Mouse (Mus musculus) erythroblast, adult 5-6 weeks (primary cell): ENCODE measurements around the gene Fgl2. TPM values are rescaled to one million over a fixed set of nuclear protein-coding genes. Genes with fewer than 3 reads are reported as not detected.
"Not testable (repeated sequence)": the region's sequence is repeated elsewhere in the genome, so short reads cannot be mapped to it uniquely, and the experiment has no call there.

Experiments used
- ATAC-seq: replicated peaks from 2 replicates; pipeline ENCODE4 v1.8.0; 2016; ENCODE audit warnings: moderate number of reproducible peaks, mild to moderate bottlenecking, moderate TSS enrichment, inconsistent platforms; ENCODE audit not compliant: poor library complexity, low FRiP score, severe bottlenecking
- total RNA-seq, 2 experiments: library from RNA; stranded (forward) in 1 of 2; stranded (reverse) in 1 of 2; fragments of 150-400 nt in 1 of 2; fragments of 200-764, 138-1000 nt in 1 of 2; gene quantifications; 2 replicates each; pipeline versions ENCODE4 v1.2.3 to v1.2.4; 2015 to 2017; ENCODE audit warnings: low replicate concordance in 2 of 2

Fgl2 gene
- total RNA-seq (2015; ENCODE audit: low replicate concordance): 12.1 and 14.8 TPM in 2 replicates
- 10.0 and 10.7 TPM in 2 replicates for total RNA-seq (2017; ENCODE audit: low replicate concordance)

DNA sequence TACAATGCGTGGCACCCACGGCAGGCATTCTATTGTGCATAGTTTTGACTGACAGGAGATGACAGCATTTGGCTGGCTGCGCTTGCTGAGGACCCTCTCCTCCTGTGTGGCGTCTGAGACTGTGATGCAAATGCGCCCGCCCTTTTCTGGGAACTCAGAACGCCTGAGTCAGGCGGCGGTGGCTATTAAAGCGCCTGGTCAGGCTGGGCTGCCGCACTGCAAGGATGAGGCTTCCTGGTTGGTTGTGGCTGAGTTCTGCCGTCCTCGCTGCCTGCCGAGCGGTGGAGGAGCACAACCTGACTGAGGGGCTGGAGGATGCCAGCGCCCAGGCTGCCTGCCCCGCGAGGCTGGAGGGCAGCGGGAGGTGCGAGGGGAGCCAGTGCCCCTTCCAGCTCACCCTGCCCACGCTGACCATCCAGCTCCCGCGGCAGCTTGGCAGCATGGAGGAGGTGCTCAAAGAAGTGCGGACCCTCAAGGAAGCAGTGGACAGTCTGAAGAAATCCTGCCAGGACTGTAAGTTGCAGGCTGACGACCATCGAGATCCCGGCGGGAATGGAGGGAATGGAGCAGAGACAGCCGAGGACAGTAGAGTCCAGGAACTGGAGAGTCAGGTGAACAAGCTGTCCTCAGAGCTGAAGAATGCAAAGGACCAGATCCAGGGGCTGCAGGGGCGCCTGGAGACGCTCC is at the start of gene Fgl2:
Fgl2 (plus strand) TSS at position 150 of the 687 bp plus-strand sequence.
- ATAC-seq: no peak

- ATAC-seq: no peak
Observed at GRCm38 (mm10) chr5:21326494-21326893, 45.9 kb upstream of the Fgl2 start.

- ATAC-seq: no peak
Observed at GRCm38 (mm10) chr5:21328560-21328959, 43.9 kb upstream of the Fgl2 start.

DNA sequence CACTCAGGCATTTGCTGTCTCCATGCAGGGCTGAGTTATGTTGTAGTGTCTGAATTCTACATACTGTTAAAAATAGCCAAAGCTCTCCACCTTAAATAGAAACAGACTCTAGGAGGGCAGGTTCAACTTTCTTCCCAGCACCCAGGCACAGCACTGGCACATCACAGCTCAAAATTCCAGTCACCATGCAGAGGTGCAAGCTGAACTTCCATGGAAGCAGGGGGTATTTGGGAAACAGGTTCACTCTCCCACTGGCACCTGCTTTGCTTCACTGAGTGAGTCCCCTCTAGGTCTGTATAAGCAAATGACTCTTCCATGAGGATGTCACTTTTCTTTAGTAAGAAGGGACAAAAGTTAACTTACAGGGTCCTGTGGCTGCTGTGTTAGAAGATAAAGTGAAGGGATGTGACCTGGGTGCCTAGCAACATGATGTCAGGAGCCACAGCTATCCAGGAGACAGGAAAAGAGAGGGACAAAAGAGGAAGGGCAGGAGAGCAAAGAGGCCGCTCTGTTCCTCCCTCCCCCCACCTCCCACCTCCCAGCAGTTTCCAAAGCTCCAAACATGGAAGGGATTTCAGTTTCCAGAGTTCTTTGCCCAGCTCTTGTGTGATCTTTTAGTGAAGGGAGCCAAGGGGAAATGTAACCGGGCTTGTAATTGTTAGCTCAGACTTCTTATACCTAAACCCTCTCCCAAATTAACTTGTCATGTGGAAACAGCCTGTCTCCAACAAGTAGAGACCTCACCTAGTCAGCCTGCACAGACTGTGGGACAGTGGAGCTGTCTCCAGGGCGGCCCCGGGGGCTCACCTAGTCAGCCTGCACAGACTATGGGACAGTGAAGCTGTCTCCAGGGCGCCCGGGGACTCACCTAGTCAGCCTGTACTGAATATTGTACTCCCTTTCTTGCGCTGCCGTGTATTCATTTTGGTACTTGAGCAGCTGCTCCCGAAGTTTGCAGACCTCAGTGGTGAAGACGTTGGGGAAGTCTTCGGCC is 42.5 kb upstream of the Fgl2 start:
- no peak for ATAC-seq

DNA sequence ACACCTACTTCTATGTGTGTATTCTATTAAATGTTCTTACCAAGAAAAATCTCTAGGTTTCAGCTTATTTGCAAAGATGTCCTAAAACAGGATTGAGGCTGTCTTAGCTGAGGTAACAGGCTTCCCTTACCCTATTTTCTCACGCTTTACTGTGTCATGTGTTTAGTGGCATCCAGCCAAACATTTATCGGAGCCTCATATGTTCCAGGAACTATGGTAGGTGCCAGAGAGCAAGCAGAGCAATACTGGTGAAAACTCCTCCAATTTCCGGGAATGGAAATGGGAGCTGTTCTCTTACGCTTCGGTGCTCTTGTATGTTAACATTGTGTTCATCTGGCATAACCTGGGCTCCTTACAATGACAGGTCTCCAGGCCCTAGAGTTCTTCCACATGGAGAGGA is 40.8 kb upstream of the Fgl2 start:
- ATAC-seq: no peak

DNA sequence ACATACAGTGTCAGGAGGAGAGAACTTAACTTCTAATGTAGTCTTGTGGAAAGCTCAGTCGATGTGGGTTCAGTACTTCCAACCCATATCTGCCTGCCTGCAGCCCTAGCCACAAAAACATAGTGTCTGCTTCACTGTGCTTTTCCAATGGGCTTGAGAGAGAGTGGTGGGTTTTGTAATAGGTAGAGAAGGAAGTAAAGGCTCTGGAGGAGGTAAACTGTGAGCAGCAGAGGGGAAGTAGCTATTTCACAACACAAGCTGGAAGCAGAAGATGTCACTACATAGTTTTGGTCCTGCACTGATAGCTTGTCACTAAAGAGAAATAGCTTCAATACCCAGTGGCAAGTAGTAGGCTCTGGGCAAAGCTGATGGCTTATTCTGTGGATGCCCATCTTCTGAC is 40.3 kb upstream of the Fgl2 start:
- no peak for ATAC-seq

- not testable (repeated sequence) for ATAC-seq
Observed at GRCm38 (mm10) chr5:21342265-21342664, 30.2 kb upstream of the Fgl2 start.

DNA sequence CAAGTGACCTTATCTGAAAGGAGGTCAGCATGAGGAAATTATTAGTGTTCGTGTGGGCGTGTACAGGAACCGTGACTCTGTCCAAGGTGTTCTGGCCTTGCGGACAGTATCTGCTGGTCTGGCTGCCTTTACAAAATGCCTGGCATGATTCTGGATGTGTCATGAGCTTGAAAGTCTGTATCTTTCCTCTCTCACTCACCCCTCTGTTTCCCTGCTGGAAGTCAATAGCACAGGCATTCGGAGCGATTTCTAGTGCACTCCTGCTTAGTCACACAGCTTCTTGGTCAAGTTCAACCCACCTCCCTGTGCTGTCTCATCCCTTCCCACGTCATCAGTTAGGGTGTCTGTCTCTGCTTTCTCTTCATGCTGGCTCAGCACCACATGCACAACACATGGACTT is 24.1 kb upstream of the Fgl2 start:
- ATAC-seq: no peak

- ATAC-seq: no peak
Observed at GRCm38 (mm10) chr5:21351678-21352077, 20.8 kb upstream of the Fgl2 start.

GRCm38 (mm10) chr5:21358648-21359047 is 13.8 kb upstream of the Fgl2 start:
- ATAC-seq: no peak

GRCm38 (mm10) chr5:21363343-21363742 is 9.1 kb upstream of the Fgl2 start:
- ATAC-seq: no peak

DNA sequence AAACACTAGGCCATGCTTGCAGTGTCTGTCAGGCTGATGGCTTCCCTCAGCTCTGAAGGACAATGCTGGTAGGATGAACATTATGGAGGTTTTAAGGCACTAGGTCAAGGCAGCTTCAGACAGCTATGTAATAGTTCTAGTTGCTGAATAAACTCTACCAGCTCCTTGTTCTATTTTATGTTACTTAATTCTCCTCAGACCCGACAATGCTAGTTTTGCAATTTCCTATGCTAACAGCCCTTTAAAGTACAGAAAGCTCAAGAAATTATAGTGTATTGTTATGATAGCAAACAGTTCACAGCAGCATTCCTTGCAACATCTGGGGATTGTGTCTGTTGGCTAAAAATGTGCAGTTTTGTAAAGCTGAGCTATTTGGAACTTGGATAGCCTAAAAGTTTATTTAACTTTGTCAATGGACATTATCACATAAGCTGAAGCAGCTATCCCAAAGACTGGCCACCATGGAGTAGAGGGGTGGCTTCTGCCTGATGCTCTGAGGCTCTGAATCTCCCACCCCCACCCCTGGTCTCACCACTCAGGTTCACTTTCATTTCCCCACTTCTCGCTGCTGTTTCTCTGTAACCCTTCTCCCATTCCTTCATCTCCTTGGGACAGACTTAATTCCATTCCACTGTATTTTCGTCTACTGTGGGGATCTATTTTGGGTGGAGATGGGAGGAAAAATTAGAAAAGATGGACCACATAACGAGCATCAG is 5.9 kb upstream of the Fgl2 start:
- no peak for ATAC-seq

- ATAC-seq: no peak
Observed at GRCm38 (mm10) chr5:21367514-21367913, 4.9 kb upstream of the Fgl2 start.

DNA sequence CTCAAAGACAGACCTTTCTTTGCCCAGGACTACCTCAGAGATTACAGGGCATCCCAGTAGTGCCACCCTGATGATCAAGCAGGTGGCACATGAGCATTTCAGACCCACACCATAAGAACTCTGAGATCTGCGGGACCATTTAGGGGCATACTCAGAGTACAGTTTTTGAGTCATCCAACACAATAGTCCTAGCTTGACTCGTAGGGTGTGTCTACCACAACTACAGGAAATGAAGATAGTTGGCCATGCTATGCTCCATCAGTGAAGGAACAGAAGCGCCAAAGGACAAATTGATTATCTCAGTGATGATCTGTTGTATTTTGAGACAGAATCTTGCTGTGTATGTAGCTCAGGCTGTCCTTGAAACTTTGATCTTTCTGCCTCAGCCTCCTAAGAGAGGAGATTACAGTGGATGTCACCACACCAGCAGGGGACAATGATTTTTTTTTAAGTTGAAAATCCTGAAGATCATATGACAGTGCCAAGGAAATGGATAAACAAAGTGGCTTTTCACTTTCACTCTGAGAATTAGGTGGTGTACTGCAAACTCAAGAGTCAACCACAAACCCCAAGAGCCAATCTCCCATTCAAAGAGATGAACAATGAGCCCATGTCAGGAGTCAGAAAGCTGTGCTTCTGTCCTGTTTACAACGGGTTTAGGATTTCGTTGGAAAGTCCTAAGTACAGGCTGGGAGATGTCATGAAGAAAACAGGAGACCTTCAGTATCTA is 2.1 kb upstream of the Fgl2 start:
- no peak for ATAC-seq

- no peak for ATAC-seq
Observed at GRCm38 (mm10) chr5:21371920-21372319, 522 bp upstream of the Fgl2 start.

DNA sequence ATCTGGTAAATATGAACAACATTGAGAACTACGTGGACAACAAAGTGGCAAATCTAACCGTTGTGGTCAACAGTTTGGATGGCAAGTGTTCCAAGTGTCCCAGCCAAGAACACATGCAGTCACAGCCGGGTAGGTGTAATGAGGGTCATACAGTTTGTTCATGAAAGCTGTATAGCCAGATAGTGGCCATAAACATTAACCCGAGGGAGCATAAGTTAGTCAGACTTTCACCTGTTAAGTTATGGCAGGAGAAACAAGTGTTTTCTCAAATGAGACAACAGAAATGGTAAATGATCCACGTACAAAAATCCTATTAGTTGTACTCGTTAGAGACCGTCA is 707 bp downstream of the Fgl2 start:
- no peak for ATAC-seq

DNA sequence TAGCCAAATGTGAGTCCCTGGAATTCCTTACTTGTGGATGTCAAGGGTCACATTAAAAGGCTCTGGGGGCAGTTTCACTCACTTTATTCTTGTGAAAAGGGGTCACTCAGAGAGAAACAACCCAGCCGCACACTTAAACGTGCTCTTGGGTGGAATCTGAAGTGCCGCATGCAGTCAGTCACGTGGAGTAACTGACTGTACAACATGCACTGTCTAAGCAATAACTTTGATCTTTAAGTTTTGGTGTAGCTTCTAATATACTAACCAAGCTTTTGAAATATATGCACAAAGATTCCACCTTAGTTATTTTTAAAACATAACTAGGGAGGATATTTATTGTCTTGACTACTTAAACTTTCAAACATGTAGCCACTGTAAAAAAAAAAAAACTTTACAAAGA is 4.5 kb downstream of the Fgl2 start:
- no peak for ATAC-seq

DNA sequence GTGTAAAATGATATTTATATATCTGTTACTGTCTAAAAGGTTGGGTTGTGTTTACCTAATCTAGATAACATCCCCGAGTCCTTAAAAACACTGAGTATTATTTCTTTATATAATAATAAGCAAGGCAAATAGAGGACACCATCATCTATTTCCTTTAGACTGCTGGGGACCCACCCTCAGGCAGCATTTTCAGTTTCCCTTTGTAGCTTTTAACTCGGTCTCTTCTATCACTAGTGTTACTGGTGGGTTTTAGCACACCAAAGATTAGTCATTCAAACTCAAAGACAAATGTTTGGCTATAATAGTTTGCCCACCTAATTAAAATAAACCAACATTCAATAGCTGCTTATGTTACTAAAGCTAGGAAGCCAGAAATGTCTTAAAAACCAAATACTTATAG is 6.0 kb downstream of the Fgl2 start:
- ATAC-seq: no peak

- ATAC-seq: no peak
Observed at GRCm38 (mm10) chr5:21381986-21382385, 9.5 kb downstream of the Fgl2 start.

- ATAC-seq: no peak
Observed at GRCm38 (mm10) chr5:21382678-21383077, 10.2 kb downstream of the Fgl2 start.
